Comparison of ENCODE assay signal across 11 mouse cellular contexts in genomic region chr9:17158481-17159366, GRCm38 (mm10).
"Had no signal": no experiment of that assay in that cellular context is flagged by ENCODE, and none has a peak within 500 bp of the region (broad histone marks: within the 10 kb centered on the region; RNA-seq: fewer than 3 reads in every experiment).

No protein-coding gene starts in this region.

- H3K4me2 ChIP-seq: neural tube, embryonic 15.5 days had no signal

- H3K4me1 ChIP-seq: midbrain, embryonic 10.5 days; neural tube, embryonic 15.5 days had no signal

- H3K9me3 ChIP-seq: midbrain, embryonic 10.5 days; neural tube, embryonic 15.5 days had no signal

- DNase-seq: kidney, adult 18-20 months; kidney, postnatal 14 days; lung, adult 18-20 months; lung, postnatal 36 days; midbrain, embryonic 14.5 days; thymus, postnatal 4 days had no signal

- H3K9ac ChIP-seq: liver, embryonic 14.5 days; neural tube, embryonic 15.5 days had no signal

- H3K36me3 ChIP-seq: midbrain, embryonic 10.5 days; neural tube, embryonic 15.5 days had no signal

- H3K27me3 ChIP-seq: neural tube, embryonic 15.5 days had no signal

- H3K27ac ChIP-seq: liver, embryonic 14.5 days; midbrain, embryonic 10.5 days; neural tube, embryonic 15.5 days; stomach, postnatal 0 days had no signal

- H3K4me3 ChIP-seq: midbrain, embryonic 10.5 days; myocyte; neural tube, embryonic 15.5 days had no signal
